Mouse (Mus musculus): ENCODE measurements around the gene Grxcr1. TPM values are rescaled to one million over a fixed set of nuclear protein-coding genes. Genes with fewer than 3 reads are reported as not detected.

The Grxcr1 gene
- polyA plus RNA-seq, 1 experiment: not detected

DNA sequence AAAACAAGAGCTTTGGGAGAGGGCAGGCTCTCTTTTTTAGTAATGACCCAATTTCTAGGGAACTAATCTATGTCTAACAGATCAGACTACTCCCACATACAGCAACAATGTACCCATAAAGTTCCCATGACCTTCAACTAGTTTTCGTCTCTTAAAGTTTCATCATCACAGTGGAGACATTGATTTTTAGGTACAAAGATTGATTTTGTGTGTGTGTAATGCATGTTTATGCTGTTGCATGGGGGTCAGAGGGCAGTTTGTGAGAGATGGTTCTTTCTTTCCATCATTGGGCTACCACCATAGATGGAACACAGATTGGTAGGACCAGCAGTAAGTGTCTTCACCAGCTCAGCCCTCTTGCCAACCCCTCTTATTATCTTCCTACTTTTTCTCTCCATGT, 93.8 kb downstream of the Grxcr1 start:
- TF ChIP-seq FLI1 (IDR thresholded peaks at IDR 0.05; ENCODE audit: low read length): no peak
- TF ChIP-seq GATA1 (IDR thresholded peaks at IDR 0.05; ENCODE audit: borderline replicate concordance, low read length): no peak

DNA sequence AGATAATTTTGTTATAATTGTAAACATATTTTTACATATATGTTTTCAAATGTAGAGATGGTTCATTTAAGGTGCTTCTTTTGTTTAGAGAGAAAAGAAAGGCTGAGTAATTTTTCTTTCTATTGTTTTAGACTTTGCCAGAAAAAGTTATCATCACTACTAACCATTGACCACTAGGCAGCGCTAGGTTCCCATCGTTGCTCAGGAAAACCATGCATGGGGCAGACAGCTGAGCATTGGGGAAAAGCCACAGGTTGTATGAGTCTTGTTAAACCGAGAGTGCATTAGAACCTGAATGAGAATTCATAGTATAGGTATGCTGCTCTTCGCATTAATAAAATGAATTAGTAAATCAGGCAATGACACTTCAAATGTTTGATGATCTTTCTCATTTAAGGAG, 96.8 kb downstream of the Grxcr1 start:
- TF ChIP-seq FLI1 (IDR thresholded peaks at IDR 0.05; ENCODE audit: low read length): no peak
- TF ChIP-seq GATA1 (IDR thresholded peaks at IDR 0.05; ENCODE audit: borderline replicate concordance, low read length): no peak
- Histone ChIP-seq H3K4me1 (no peaks in the 10 kb centered on the region), H3K27me3 (replicated peaks) (no peaks in the 10 kb centered on the region), H3K9me3 (no peaks in the 10 kb centered on the region), H3K36me3 (replicated peaks; ENCODE audit: low read length) (no peaks in the 10 kb centered on the region), H3K4me3 (replicated peaks) (no peak overlapping the region)

More for the DNA sequence above, 93.8 kb downstream of the Grxcr1 start:
- no peaks in the 10 kb centered on the region for H3K9me3 ChIP-seq
- no peaks in the 10 kb centered on the region for H3K36me3 ChIP-seq (replicated peaks; ENCODE audit: low read length)
- H3K4me1 ChIP-seq: no peaks in the 10 kb centered on the region
- no peaks in the 10 kb centered on the region for H3K27me3 ChIP-seq (replicated peaks)
- H3K4me3 ChIP-seq (replicated peaks): no peak overlapping the region

GRCm38 (mm10) chr5:68128821-68129608, 97.4 kb downstream of the Grxcr1 start:
- H3K4me3 ChIP-seq (replicated peaks): no peak overlapping the region
- TF ChIP-seq FLI1 (IDR thresholded peaks at IDR 0.05; ENCODE audit: low read length): no peak
- no peaks in the 10 kb centered on the region for H3K36me3 ChIP-seq (replicated peaks; ENCODE audit: low read length)
- no peaks in the 10 kb centered on the region for H3K9me3 ChIP-seq
- H3K4me1 ChIP-seq: no peaks in the 10 kb centered on the region
- H3K27me3 ChIP-seq (replicated peaks): no peaks in the 10 kb centered on the region

GRCm38 (mm10) chr5:68146818-68147217, 115.2 kb downstream of the Grxcr1 start:
- Histone ChIP-seq H3K4me3 (replicated peaks) (no peak overlapping the region), H3K36me3 (replicated peaks; ENCODE audit: low read length) (no peaks in the 10 kb centered on the region), H3K4me1 (no peaks in the 10 kb centered on the region), H3K9me3 (no peaks in the 10 kb centered on the region), H3K27me3 (replicated peaks) (no peaks in the 10 kb centered on the region)
- TF ChIP-seq FLI1 (IDR thresholded peaks at IDR 0.05; ENCODE audit: low read length) (no peak), GATA1 (IDR thresholded peaks at IDR 0.05; ENCODE audit: borderline replicate concordance, low read length) (no peak)

- no peaks in the 10 kb centered on the region for H3K36me3 ChIP-seq (replicated peaks; ENCODE audit: low read length)
- no peaks in the 10 kb centered on the region for H3K27me3 ChIP-seq (replicated peaks)
- no peaks in the 10 kb centered on the region for H3K4me1 ChIP-seq
- TF ChIP-seq FLI1 (IDR thresholded peaks at IDR 0.05; ENCODE audit: low read length) (no peak), GATA1 (IDR thresholded peaks at IDR 0.05; ENCODE audit: borderline replicate concordance, low read length) (no peak)
- H3K4me3 ChIP-seq (replicated peaks): no peak overlapping the region
- no peaks in the 10 kb centered on the region for H3K9me3 ChIP-seq
These were observed 118.3 kb downstream of the Grxcr1 start for GRCm38 (mm10) chr5:68149946-68150345.

GRCm38 (mm10) chr5:68150347-68151043, 118.9 kb downstream of the Grxcr1 start:
- Histone ChIP-seq H3K36me3 (replicated peaks; ENCODE audit: low read length) (no peaks in the 10 kb centered on the region), H3K4me1 (no peaks in the 10 kb centered on the region), H3K27me3 (replicated peaks) (no peaks in the 10 kb centered on the region), H3K9me3 (no peaks in the 10 kb centered on the region), H3K4me3 (replicated peaks) (no peak overlapping the region)
- TF ChIP-seq FLI1 (IDR thresholded peaks at IDR 0.05; ENCODE audit: low read length) (no peak), GATA1 (IDR thresholded peaks at IDR 0.05; ENCODE audit: borderline replicate concordance, low read length) (no peak)

- Histone ChIP-seq H3K9me3 (no peaks in the 10 kb centered on the region), H3K4me3 (replicated peaks) (no peak overlapping the region), H3K36me3 (replicated peaks; ENCODE audit: low read length) (no peaks in the 10 kb centered on the region), H3K4me1 (no peaks in the 10 kb centered on the region), H3K27me3 (replicated peaks) (no peaks in the 10 kb centered on the region)
- TF ChIP-seq FLI1 (IDR thresholded peaks at IDR 0.05; ENCODE audit: low read length) (no peak), GATA1 (IDR thresholded peaks at IDR 0.05; ENCODE audit: borderline replicate concordance, low read length) (no peak)
These were observed 130.9 kb downstream of the Grxcr1 start for GRCm38 (mm10) chr5:68162503-68162902.

- no peaks in the 10 kb centered on the region for H3K4me1 ChIP-seq
These were observed 134.3 kb downstream of the Grxcr1 start for GRCm38 (mm10) chr5:68165954-68166353.

More at GRCm38 (mm10) chr5:68165954-68166353, 134.3 kb downstream of the Grxcr1 start:
- Histone ChIP-seq H3K9me3 (no peaks in the 10 kb centered on the region), H3K27me3 (replicated peaks) (no peaks in the 10 kb centered on the region), H3K36me3 (replicated peaks; ENCODE audit: low read length) (no peaks in the 10 kb centered on the region), H3K4me3 (replicated peaks) (no peak overlapping the region)
- TF ChIP-seq FLI1 (IDR thresholded peaks at IDR 0.05; ENCODE audit: low read length) (no peak), GATA1 (IDR thresholded peaks at IDR 0.05; ENCODE audit: borderline replicate concordance, low read length) (no peak)

Other genes with a start within 250 kb of the Grxcr1 start
- gene Atp8a1, start 184.4 kb upstream of the Grxcr1 start, polyA plus RNA-seq (2012; ENCODE audit: insufficient read depth, low replicate concordance): 39.1 and 107 TPM in 2 replicates
- gene Gm5108, start 90.2 kb upstream of the Grxcr1 start, polyA plus RNA-seq (2012; ENCODE audit: insufficient read depth, low replicate concordance): not detected in 2 replicates
- gene Gm21905, start 85.4 kb upstream of the Grxcr1 start, polyA plus RNA-seq (2012; ENCODE audit: insufficient read depth, low replicate concordance): not detected in 2 replicates